Mouse (Mus musculus): ENCODE measurements around the gene Terb1. TPM values are rescaled to one million over a fixed set of nuclear protein-coding genes. Genes with fewer than 3 reads are reported as not detected.

Terb1 gene
- under 1 TPM in 1 of 2 experiments, not detected in 1; 0.06 TPM for total RNA-seq (2021)
- long read RNA-seq, experiment 1, partial matches to known transcripts: 0 of 1 reads
- long read RNA-seq, experiment 1, other reads (novel, unspliced or antisense): 1 of 1 reads
- long read RNA-seq, experiment 2: 0 reads

DNA sequence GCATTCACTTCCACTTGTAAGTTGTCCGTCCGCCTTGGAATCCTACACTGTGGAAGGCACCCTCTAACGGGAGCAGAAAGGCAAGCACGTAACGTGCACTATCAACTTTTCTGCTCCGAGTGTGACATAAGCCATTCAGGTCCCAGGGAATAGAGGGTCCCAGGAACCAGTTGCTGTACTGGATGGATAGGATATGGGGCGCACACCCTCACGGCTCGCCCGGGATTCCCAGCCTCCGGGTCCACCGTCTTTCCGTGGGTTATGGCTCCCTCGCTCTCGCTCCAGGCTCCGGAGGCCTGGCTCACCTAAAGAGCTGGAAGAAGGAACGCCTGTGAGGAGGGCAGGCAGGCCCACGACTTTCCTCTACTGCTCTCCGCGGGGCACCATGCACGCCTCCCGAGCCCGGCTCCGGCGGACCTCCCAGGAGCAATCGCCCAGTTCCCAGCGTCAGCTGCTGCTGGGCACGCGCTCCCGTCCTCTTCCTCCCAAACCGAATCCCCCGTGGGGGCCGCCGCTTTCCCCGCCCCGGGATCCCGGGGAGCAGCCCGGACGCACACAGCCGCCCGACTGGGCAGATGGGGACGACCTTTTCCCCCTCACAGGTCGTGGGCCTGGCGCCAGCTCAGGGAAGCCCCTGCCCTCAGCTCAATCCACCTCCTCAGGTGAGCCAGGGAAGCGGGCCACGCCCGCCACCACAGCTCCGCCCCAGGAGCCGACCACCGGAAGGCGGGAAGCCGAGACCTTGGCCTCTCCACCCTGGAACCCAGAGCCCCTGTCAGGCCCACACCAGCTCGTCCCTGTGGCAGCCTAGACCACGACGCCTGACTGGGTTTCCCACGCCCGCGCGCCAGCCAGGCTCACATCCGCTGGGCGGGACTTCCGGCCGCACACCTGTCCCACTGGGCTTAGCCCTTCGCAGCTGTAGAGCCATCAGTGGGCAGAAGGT, at the start of gene Terb1:
TSS of gene Terb1 (minus strand) at position 850 of the 946 bp plus-strand sequence.
- DNase-seq: peak; percentile 29
- intact Hi-C loops (cut with DNase I; ENCODE audit: low total_unique reads): no loop called here

DNA sequence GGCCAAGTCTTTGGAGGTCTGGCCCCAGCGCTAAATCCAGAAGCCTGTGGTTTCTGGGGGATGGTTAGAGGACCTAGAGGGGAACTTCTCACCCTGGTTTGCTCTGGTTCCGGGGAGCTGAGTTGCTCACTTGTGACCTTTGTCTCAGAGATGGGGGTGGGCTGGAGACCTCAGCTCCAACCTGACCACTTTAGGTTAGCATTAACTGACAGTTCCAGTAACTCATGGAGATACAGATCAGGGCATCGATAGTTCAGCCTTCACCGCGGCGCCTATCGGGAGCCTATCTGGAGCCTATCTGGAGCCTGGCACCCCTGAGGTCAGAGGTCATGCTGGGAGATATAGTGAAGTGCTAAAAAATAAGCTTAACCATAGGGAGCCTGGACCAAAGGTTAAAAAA, 47.5 kb upstream of the Terb1 start:
- intact Hi-C loops (cut with DNase I; ENCODE audit: low total_unique reads): no loop called here
- DNase-seq: no peak

GRCm38 (mm10) chr8:104555191-104555590, 45.5 kb upstream of the Terb1 start:
- no peak for DNase-seq
- intact Hi-C loops (cut with DNase I; ENCODE audit: low total_unique reads): no loop called here

- DNase-seq: no peak
- intact Hi-C loops (cut with DNase I; ENCODE audit: low total_unique reads): no loop called here
Measured at GRCm38 (mm10) chr8:104543440-104544045, 33.8 kb upstream of the Terb1 start.

DNA sequence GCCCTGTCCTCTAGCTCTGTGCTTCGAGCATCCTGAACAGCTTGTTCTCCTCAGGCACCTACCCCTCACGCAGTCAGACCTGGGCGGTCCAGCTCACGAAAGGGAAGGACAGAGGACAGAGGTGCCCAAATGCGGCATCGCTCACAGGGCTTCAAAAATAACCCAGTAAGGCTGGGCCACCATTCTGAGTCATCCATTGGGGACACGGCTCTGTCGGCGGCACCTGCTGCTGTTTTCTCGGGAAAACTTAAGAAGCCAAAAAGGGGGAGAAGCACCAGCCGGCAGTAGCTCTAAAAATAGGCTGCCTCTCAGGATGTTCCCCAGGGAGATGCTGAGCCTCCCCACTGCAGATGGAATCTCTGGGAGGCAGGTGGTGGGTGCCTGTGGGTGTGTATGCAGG, 32.5 kb upstream of the Terb1 start:
- no peak for DNase-seq
- intact Hi-C loops (cut with DNase I; ENCODE audit: low total_unique reads): no loop called here

DNA sequence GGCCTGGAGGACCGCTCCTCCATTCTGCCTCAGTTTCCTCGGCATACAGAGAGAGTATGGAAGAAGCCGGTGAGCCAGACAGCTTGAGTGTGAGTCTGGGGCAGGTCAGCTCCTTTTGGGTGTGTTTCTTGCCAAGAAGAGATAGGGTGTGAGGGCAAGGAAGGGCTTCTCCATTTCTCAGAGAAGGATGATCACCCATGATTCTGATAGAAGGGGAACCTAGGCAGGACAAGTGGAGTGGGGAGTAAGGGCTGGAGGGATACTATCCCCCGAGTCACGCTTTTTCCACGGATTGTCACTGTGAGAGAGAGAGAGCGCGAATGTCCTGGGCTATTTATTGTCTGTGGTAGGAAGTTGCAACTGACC, 31.8 kb upstream of the Terb1 start:
- intact Hi-C loops (cut with DNase I; ENCODE audit: low total_unique reads): no loop called here
- no peak for DNase-seq

DNA sequence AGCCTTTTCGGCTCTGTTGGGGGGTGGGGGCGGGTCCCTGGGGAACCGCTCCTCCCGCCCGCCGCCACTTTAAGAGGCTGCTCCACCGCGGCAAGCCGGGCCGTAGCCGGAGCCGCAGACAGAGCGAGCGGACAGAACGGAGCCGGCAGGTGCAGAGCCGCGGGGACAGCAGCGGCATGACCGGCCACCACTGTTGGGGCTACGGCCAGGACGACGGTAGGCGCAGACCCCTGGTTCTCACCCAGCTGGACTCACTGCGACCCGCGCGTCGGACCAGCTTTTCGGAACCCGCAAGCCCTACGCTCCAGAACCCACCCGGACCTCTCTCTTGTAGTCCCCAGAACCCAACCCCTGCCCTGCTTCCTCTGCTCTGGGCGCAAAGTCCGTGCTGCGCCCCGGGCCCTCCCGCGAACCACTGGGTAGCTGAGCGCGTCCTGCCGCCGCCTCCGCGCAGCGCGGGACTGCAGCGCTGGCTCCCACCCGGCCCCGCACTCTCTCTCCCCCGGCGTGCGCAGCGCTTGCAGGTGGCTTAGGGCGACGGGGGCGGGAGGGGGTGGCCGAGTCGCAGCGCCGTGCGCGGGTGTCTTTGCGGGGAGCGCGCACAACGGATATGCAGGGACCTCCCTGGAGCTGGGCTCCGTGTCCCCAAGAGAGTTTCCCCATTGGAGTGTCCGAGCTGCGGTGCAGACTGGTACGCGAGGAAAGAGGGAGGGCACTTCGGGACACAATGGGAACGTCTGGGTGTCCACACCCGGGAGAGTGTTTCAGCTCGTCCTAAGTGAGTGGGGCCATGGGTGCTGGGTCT, 31.2 kb upstream of the Terb1 start:
- no peak for DNase-seq
- intact Hi-C loops (cut with DNase I; ENCODE audit: low total_unique reads): no loop called here

DNA sequence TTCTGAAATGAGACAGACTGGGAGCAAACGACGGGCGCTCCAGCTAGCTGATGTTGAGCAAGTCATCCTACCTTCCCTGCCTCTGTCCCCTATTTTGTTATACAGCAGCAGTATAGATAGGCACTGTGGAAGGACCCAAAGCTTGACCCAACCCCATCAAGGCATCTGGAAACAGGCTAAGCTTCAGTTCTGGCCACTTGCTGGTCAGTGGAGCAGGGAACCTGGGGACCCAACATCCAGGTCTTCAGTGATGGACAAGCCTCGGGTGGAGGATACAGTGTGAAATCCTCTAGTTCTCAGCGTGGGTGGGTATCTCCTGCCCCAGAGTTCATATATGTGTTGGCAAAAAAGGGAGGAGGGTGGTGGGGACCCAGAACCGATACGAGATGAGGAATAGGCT, 30.5 kb upstream of the Terb1 start:
- no peak for DNase-seq
- intact Hi-C loops (cut with DNase I; ENCODE audit: low total_unique reads): no loop called here

- intact Hi-C loops (cut with DNase I; ENCODE audit: low total_unique reads): no loop called here
- DNase-seq: no peak
Measured at GRCm38 (mm10) chr8:104539566-104539965, 29.9 kb upstream of the Terb1 start.

GRCm38 (mm10) chr8:104538896-104539295, 29.2 kb upstream of the Terb1 start:
- intact Hi-C loops (cut with DNase I; ENCODE audit: low total_unique reads): no loop called here
- no peak for DNase-seq

DNA sequence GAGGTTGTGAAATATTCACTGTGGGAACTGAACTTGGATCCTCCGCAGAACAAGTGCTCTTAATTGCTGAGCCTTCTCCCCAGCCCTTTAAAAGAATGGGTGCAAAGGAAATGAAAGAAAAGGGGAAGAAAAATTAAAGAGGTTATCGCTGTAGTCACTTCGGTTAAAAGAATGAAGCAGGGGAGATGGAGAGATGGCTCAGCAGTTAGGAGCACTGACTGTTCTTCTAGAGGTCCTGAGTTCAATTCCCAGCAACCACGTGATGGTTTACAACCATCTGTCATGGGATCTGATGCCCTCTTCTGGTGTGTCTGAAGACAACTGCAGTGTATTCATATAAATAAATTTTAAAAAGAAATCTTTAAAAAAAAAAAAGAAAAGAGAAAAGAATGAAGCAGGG, 26.3 kb upstream of the Terb1 start:
- DNase-seq: no peak
- intact Hi-C loops (cut with DNase I; ENCODE audit: low total_unique reads): no loop called here

- no peak for DNase-seq
- intact Hi-C loops (cut with DNase I; ENCODE audit: low total_unique reads): no loop called here
Measured at GRCm38 (mm10) chr8:104535378-104535777, 25.7 kb upstream of the Terb1 start.

GRCm38 (mm10) chr8:104534779-104535141, 25.1 kb upstream of the Terb1 start:
- no peak for DNase-seq
- intact Hi-C loops (cut with DNase I; ENCODE audit: low total_unique reads): loop anchor here (5.0 kb wide), 1 partner anchor 33 kb away; no protein-coding TSS in a partner anchor

DNA sequence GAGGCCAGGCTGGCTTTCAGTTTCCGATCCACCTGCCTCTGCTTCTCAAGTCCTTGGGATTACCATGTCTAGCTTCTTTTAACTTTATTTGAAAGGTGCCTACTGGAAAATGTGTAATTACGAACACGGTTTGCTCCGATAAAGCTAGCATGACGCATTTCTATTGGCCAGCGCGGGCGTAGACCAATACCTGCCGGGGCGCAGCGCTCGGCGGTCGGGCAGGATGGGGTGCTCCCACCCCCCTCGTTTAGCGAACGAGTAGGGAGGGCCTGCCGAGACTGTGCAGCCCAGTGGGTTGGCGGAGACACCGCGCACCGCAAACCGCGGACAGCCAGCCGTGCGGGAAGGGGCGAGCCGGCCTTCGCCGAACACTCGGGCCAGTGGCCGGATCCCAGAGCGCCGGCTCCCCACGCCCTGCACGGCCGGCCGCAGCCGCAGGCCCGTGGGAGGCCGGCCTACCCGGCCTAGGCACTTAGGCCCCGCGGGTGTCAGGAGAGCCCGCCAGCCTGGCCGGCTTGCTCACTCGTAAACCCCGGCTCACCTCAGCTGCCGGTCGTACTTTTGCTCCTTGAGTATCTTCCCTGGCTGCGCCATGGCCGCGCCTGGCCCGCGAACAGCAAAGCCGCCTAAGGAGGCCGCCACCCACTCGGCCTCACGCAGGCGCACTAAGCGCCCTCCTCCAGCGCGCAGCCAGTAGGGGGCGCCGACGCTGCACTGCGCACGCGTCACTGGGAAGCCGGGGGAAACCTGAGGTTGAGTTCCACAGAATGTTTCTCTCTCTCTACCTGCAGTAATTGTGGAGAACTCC, 24.5 kb upstream of the Terb1 start, which contains the start of the genes Nae1 and Car7:
TSS of gene Nae1 (minus strand) at position 667 of the 808 bp plus-strand sequence.
TSS of gene Car7 (plus strand) at position 719 of the 808 bp plus-strand sequence.
- intact Hi-C loops (cut with DNase I; ENCODE audit: low total_unique reads): loop anchor here (5.0 kb wide), 1 partner anchor 33 kb away; no protein-coding TSS in a partner anchor
- peak; percentile 91 for DNase-seq

- intact Hi-C loops (cut with DNase I; ENCODE audit: low total_unique reads): loop anchor here (5.0 kb wide), 1 partner anchor 34 kb away; no protein-coding TSS in a partner anchor
Measured at GRCm38 (mm10) chr8:104533551-104533950, 23.8 kb upstream of the Terb1 start.

DNA sequence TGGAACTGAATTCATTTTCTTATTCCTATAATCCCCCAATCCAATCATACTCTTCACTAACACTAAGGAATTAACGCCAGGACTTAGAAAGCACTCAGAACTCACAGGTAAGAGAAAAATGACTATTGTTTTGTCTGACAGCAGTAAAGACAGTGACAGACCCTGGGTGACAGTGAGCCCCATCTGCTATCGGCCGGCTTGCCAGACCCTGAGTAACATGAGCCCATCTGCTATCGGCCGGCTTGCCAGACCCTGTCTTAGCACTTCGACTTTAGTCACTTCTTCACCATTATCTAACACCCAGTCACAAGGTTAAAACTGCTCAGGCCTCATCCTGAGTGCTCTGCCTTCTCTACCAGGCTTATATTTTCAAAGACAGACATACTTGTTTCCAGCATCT, 20.0 kb upstream of the Terb1 start:
- intact Hi-C loops (cut with DNase I; ENCODE audit: low total_unique reads): loop anchor here (5.0 kb wide), 1 partner anchor 38 kb away; no protein-coding TSS in a partner anchor

More at GRCm38 (mm10) chr8:104533551-104533950, 23.8 kb upstream of the Terb1 start:
- DNase-seq: no peak

DNA sequence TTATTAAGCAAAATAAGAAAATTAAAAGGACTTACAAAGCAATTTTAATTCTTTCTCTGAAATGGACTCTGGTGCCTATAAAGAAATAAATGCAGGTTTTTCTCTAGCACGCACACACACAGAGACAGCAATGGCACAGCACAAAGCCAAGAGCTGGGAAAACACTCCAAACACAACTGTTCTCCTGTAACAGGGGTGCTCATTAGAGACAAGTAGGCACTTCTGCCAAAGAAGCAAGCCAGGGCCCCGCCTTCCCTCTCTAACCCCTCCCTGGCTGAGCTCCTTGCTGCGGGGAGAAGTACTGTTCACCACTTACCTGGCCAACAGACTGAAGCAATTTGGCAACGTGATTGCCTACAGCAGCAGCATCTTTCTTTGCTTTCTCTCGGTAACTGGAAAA, 8.2 kb upstream of the Terb1 start:
- intact Hi-C loops (cut with DNase I; ENCODE audit: low total_unique reads): no loop called here
- DNase-seq: no peak

More for the DNA sequence above, 20.0 kb upstream of the Terb1 start:
- no peak for DNase-seq

DNA sequence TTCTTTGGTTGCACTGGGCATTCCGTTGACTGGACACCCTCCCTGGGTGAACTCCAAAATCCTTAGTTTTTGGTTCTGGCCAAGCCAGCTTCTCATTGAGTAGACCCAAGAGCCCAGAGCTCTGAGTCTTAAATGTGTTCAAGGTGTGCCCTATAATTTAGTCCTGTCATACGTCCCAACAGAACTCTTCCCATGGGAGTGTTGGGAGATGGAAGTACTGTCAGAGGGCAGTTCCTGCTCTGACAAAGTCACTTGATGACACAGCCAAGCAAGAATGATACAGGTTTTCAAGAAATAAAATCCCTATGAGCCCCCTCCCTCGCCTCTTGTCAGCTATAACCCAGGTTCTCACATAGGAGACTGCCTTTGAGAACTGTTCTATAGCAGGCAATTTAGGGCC, 424 bp upstream of the Terb1 start:
- no peak for DNase-seq
- intact Hi-C loops (cut with DNase I; ENCODE audit: low total_unique reads): no loop called here

- no peak for DNase-seq
- intact Hi-C loops (cut with DNase I; ENCODE audit: low total_unique reads): no loop called here
Measured at GRCm38 (mm10) chr8:104479091-104479490, 30.6 kb downstream of the Terb1 start.
